Mouse (Mus musculus) heart, embryonic 12.5 days (tissue): Measurements from ENCODE around the gene Tanc1. TPM values are rescaled to one million over a fixed set of nuclear protein-coding genes. Genes with fewer than 3 reads are reported as not detected.

Experiments used
- ATAC-seq: fragments of 200-750 bp; cut with Nextera tagmentation; 2 replicates; pipeline ENCODE4 v1.8.0; 2017; ENCODE audit warnings: moderate TSS enrichment, moderate library complexity; ENCODE audit not compliant: insufficient number of reproducible peaks, low FRiP score
- H3K27ac ChIP-seq: fragments of 300-500 bp; sonication (generic); 2 replicates; pipeline ENCODE4 v1.5.1; 2016; ENCODE audit warnings: mild to moderate bottlenecking, moderate library complexity; ENCODE audit not compliant: poor library complexity, severe bottlenecking
- H3K27me3 ChIP-seq: fragments of 300-500 bp; sonication (generic); replicated peaks from 2 replicates; pipeline ENCODE4 v1.6.1; 2016; ENCODE audit warnings: mild to moderate bottlenecking, moderate library complexity
- H3K36me3 ChIP-seq: fragments of 300-500 bp; sonication (generic); 2 replicates; pipeline ENCODE4 v1.6.1; 2016; ENCODE audit warnings: mild to moderate bottlenecking, moderate library complexity
- H3K4me1 ChIP-seq: fragments of 300-500 bp; sonication (generic); replicated peaks from 2 replicates; pipeline ENCODE4 v1.6.1; 2016; ENCODE audit warnings: mild to moderate bottlenecking
- H3K4me2 ChIP-seq: fragments of 300-500 bp; sonication (generic); 2 replicates; pipeline ENCODE4 v1.6.1; 2016; ENCODE audit warnings: mild to moderate bottlenecking, moderate library complexity
- H3K4me3 ChIP-seq: fragments of 300-500 bp; sonication (generic); 2 replicates; pipeline ENCODE4 v1.5.1; 2016; ENCODE audit warnings: mild to moderate bottlenecking
- H3K9ac ChIP-seq: fragments of 300-500 bp; sonication (generic); 2 replicates; pipeline ENCODE4 v1.6.1; 2016; ENCODE audit warnings: mild to moderate bottlenecking, moderate library complexity
- H3K9me3 ChIP-seq: fragments of 300-500 bp; sonication (generic); replicated peaks from 2 replicates; pipeline ENCODE4 v1.6.1; 2016; ENCODE audit warnings: mild to moderate bottlenecking, moderate library complexity
- WGBS: fragments of 180-500 bp; shearing (Covaris S2); methylation state at CpG from one replicate; pipeline ENCODE4 v1.1.7; 2016; 5-methylcytosine and 5-hydroxymethylcytosine counted together
- polyA plus RNA-seq: library from polyadenylated mRNA; unstranded; fragments of >200 nt; fragmentation: Nextera tagmentation; extraction: Ambion mirVana; gene quantifications from 2 replicates; pipeline ENCODE4 v1.2.1, GENCODE M21; 2016

Gene Tanc1
- polyA plus RNA-seq, 1 experiment from 2014 or later, result 37.4 TPM

GRCm38 (mm10) chr2:59794838-59795237 lies 183.0 kb downstream of the Tanc1 start:
- Histone ChIP-seq H3K9ac (no peak overlapping the region), H3K27me3 (no peaks in the 10 kb centered on the region), H3K27ac (no peak overlapping the region), H3K9me3 (no peaks in the 10 kb centered on the region), H3K36me3 (peaks cover 69% of the 10 kb centered on the region), H3K4me1 (peaks cover 25% of the 10 kb centered on the region), H3K4me2 (no peak overlapping the region), H3K4me3 (no peak overlapping the region)
- ATAC-seq, result no peak
- 87% methylated on average over 6 of the region's 6 CpGs for WGBS

- Histone ChIP-seq H3K4me1 (peaks cover 23% of the 10 kb centered on the region), H3K4me2 (no peak overlapping the region), H3K27ac (0 out of 2 replicates have a peak overlapping the region, but pooled peaks have one; percentile 29), H3K36me3 (peaks cover 75% of the 10 kb centered on the region), H3K9ac (no peak overlapping the region), H3K27me3 (no peaks in the 10 kb centered on the region), H3K9me3 (no peaks in the 10 kb centered on the region), H3K4me3 (no peak overlapping the region)
- 54% methylated on average over 16 of the region's 16 CpGs for WGBS
- 0 out of 2 replicates have a peak, but pooled peaks have one; percentile 15 for ATAC-seq
Observed at GRCm38 (mm10) chr2:59798934-59799532, 187.2 kb downstream of the Tanc1 start.

- Histone ChIP-seq H3K4me2 (no peak overlapping the region), H3K27me3 (no peaks in the 10 kb centered on the region), H3K4me3 (no peak overlapping the region), H3K9ac (no peak overlapping the region), H3K9me3 (no peaks in the 10 kb centered on the region), H3K36me3 (peaks cover 73% of the 10 kb centered on the region), H3K4me1 (peaks cover 23% of the 10 kb centered on the region), H3K27ac (no peak overlapping the region)
- WGBS, result 67% methylated on average over 14 of the region's 14 CpGs
- ATAC-seq, result 0 out of 2 replicates have a peak, but pooled peaks have one; percentile 30
Observed at GRCm38 (mm10) chr2:59799572-59799971, 187.7 kb downstream of the Tanc1 start.

GRCm38 (mm10) chr2:59800481-59801266 lies 188.8 kb downstream of the Tanc1 start:
- Histone ChIP-seq H3K9me3 (no peaks in the 10 kb centered on the region), H3K4me3 (no peak overlapping the region), H3K27me3 (no peaks in the 10 kb centered on the region), H3K4me1 (peaks cover 27% of the 10 kb centered on the region), H3K27ac (no peak overlapping the region), H3K36me3 (peaks cover 62% of the 10 kb centered on the region), H3K9ac (no peak overlapping the region), H3K4me2 (no peak overlapping the region)
- no peak for ATAC-seq
- WGBS, result 86% methylated on average over 18 of the region's 18 CpGs

GRCm38 (mm10) chr2:59802722-59803387 lies 191.0 kb downstream of the Tanc1 start:
- no peak overlapping the region for H3K27ac ChIP-seq
- no peak overlapping the region for H3K4me2 ChIP-seq
- peaks cover 33% of the 10 kb centered on the region for H3K4me1 ChIP-seq
- H3K36me3 ChIP-seq, result peaks cover 70% of the 10 kb centered on the region
- H3K9ac ChIP-seq, result no peak overlapping the region
- no peaks in the 10 kb centered on the region for H3K9me3 ChIP-seq
- no peak overlapping the region for H3K4me3 ChIP-seq
- 77% methylated on average over 8 of the region's 8 CpGs for WGBS
- ATAC-seq, result no peak
- H3K27me3 ChIP-seq, result no peaks in the 10 kb centered on the region

GRCm38 (mm10) chr2:59805595-59805994 lies 193.8 kb downstream of the Tanc1 start:
- Histone ChIP-seq H3K27me3 (no peaks in the 10 kb centered on the region), H3K4me3 (no peak overlapping the region), H3K4me1 (peaks cover 20% of the 10 kb centered on the region), H3K4me2 (no peak overlapping the region), H3K36me3 (peaks cover 73% of the 10 kb centered on the region), H3K27ac (0 out of 2 replicates have a peak overlapping the region, but pooled peaks have one; percentile 1), H3K9ac (no peak overlapping the region), H3K9me3 (no peaks in the 10 kb centered on the region)
- WGBS, result 45% methylated on average over 2 of the region's 2 CpGs
- no peak for ATAC-seq

- no peak for ATAC-seq
- Histone ChIP-seq H3K27ac (no peak overlapping the region), H3K4me1 (peaks cover 24% of the 10 kb centered on the region), H3K27me3 (no peaks in the 10 kb centered on the region), H3K4me3 (no peak overlapping the region), H3K9me3 (no peaks in the 10 kb centered on the region), H3K36me3 (peaks cover 72% of the 10 kb centered on the region), H3K9ac (no peak overlapping the region), H3K4me2 (no peak overlapping the region)
- 51% methylated on average over 6 of the region's 6 CpGs for WGBS
Observed at GRCm38 (mm10) chr2:59806038-59806437, 194.2 kb downstream of the Tanc1 start.

GRCm38 (mm10) chr2:59808608-59809007 lies 196.8 kb downstream of the Tanc1 start:
- Histone ChIP-seq H3K27me3 (no peaks in the 10 kb centered on the region), H3K4me3 (no peak overlapping the region), H3K9ac (no peak overlapping the region), H3K9me3 (no peaks in the 10 kb centered on the region), H3K27ac (no peak overlapping the region), H3K4me1 (peaks cover 15% of the 10 kb centered on the region), H3K36me3 (peaks cover 65% of the 10 kb centered on the region), H3K4me2 (no peak overlapping the region)
- ATAC-seq, result no peak; the same call in 1 of the 2 replicates
- 77% methylated on average over 4 of the region's 4 CpGs for WGBS

- H3K27ac ChIP-seq, result no peak overlapping the region
- ATAC-seq, result no peak
- H3K4me3 ChIP-seq, result no peak overlapping the region
- H3K9me3 ChIP-seq, result no peaks in the 10 kb centered on the region
- H3K4me1 ChIP-seq, result peaks cover 20% of the 10 kb centered on the region
- peaks cover 67% of the 10 kb centered on the region for H3K36me3 ChIP-seq
- H3K9ac ChIP-seq, result no peak overlapping the region
- WGBS, result 86% methylated on average over 7 of the region's 7 CpGs
- no peak overlapping the region for H3K4me2 ChIP-seq
- no peaks in the 10 kb centered on the region for H3K27me3 ChIP-seq
Observed at GRCm38 (mm10) chr2:59810039-59810438, 198.2 kb downstream of the Tanc1 start.

GRCm38 (mm10) chr2:59811247-59811646 lies 199.4 kb downstream of the Tanc1 start:
- peaks cover 22% of the 10 kb centered on the region for H3K4me1 ChIP-seq
- no peak overlapping the region for H3K4me2 ChIP-seq
- no peak for ATAC-seq
- no peak overlapping the region for H3K4me3 ChIP-seq
- H3K9me3 ChIP-seq, result no peaks in the 10 kb centered on the region
- no peak overlapping the region for H3K9ac ChIP-seq
- WGBS, result 72% methylated on average over 1 of the region's 1 CpGs
- H3K27me3 ChIP-seq, result no peaks in the 10 kb centered on the region
- H3K27ac ChIP-seq, result no peak overlapping the region
- H3K36me3 ChIP-seq, result peaks cover 72% of the 10 kb centered on the region

- no peak overlapping the region for H3K4me3 ChIP-seq
- peaks cover 25% of the 10 kb centered on the region for H3K4me1 ChIP-seq
- no peak overlapping the region for H3K27ac ChIP-seq
- WGBS, result 94% methylated on average over 1 of the region's 1 CpGs
- no peak for ATAC-seq
- no peak overlapping the region for H3K9ac ChIP-seq
- no peak overlapping the region for H3K4me2 ChIP-seq
- peaks cover 66% of the 10 kb centered on the region for H3K36me3 ChIP-seq
- H3K27me3 ChIP-seq, result no peaks in the 10 kb centered on the region
- H3K9me3 ChIP-seq, result no peaks in the 10 kb centered on the region
Observed at GRCm38 (mm10) chr2:59812641-59813040, 200.8 kb downstream of the Tanc1 start.
